Mouse (Mus musculus) A20 (cell line): ENCODE measurements around the gene Olfr97.

ENCODE experiments used
- DNase-seq: peaks from one replicate; pipeline ENCODE4 v3.0.0-alpha.2; 2011; ENCODE audit warnings: low read depth, low spot score

Olfr97 gene

GRCm38 (mm10) chr17:37196845-37197724 is 40.0 kb downstream of the Olfr97 start:
- no peak for DNase-seq

DNA sequence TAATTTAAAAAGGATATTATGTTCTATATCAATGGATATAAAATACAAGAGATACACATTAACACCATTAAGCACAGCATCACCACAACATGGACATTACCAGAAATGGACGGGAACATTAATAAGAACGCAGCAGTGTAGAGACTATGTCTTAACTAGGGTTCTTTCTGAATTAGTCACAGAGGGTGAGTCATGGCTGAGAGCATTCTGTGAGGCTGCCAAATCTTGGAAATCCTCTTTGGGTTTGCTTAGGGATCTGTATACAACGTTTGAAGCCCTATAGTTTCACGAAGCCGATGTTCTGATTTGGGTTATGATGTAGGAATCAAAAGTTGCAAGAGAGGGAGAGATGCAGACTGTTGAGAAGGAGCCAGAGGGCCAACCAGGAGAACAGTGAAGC is 42.3 kb downstream of the Olfr97 start:
- DNase-seq: no peak

DNA sequence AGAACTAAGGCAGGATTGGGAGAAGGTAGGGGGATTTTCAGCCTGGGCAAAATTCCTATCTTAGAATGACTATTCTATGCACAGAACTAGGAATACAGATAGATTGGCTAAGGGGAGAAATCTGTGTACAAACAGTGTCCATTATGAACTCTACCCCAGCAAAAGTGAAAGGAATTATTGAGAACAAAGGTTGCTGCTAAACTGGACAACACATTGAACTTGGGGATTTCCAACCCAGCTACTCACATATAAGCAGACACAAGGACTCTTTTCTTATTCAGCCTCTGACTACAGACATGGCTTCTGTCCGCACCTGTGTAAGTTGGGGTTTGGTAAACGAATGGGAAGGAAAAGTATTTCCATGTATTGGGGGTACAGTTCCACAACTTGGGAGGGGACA is 43.5 kb downstream of the Olfr97 start, which contains the start of gene Ubd:
TSS of gene Ubd (plus strand) at position 237 of the 400 bp plus-strand sequence.
- DNase-seq: no peak

GRCm38 (mm10) chr17:37193032-37193431 is 44.1 kb downstream of the Olfr97 start:
- no peak for DNase-seq

GRCm38 (mm10) chr17:37190711-37191110 is 46.4 kb downstream of the Olfr97 start:
- no peak for DNase-seq

GRCm38 (mm10) chr17:37185474-37185873 is 51.7 kb downstream of the Olfr97 start:
- no peak for DNase-seq
